Mouse (Mus musculus) limb, embryonic 14.5 days (tissue): ENCODE data around the gene Filip1l. TPM values are rescaled to one million over a fixed set of nuclear protein-coding genes. Genes with fewer than 3 reads are reported as not detected.

Experiments
- ATAC-seq: fragments of 200-750 bp; cut with Nextera tagmentation; 2 replicates; pipeline ENCODE4 v1.8.0; 2017; ENCODE audit warnings: low read depth, moderate number of reproducible peaks, moderate TSS enrichment; ENCODE audit not compliant: low FRiP score
- DNase-seq: peaks from one replicate; pipeline ENCODE4 v3.0.0-alpha.2; 2015; ENCODE audit warnings: low spot score
- H3K27ac ChIP-seq: fragments of 300-500 bp; sonication (generic); replicated peaks from 2 replicates; pipeline ENCODE4 v1.5.1; 2014; ENCODE audit warnings: low read depth, mild to moderate bottlenecking, low read length, moderate library complexity, mixed read lengths
- H3K27me3 ChIP-seq: fragments of 300-500 bp; sonication (generic); 2 replicates; pipeline ENCODE4 v1.6.1; 2014; ENCODE audit warnings: low read length, mixed read lengths; ENCODE audit not compliant: control insufficient read depth, insufficient read depth
- H3K36me3 ChIP-seq: fragments of 300-500 bp; sonication (generic); 2 replicates; pipeline ENCODE4 v1.6.1; 2014; ENCODE audit warnings: mild to moderate bottlenecking, low read length, moderate library complexity, mixed read lengths; ENCODE audit not compliant: control insufficient read depth, insufficient read depth
- H3K4me1 ChIP-seq: fragments of 300-500 bp; sonication (generic); 2 replicates; pipeline ENCODE4 v1.6.1; 2014; ENCODE audit warnings: antibody characterized with exemption, low read length, mixed read lengths; ENCODE audit not compliant: control insufficient read depth, insufficient read depth
- H3K4me2 ChIP-seq: fragments of 300-500 bp; sonication (generic); replicated peaks from 2 replicates; pipeline ENCODE4 v1.6.1; 2014; ENCODE audit warnings: low read depth, mild to moderate bottlenecking, low read length, moderate library complexity; ENCODE audit not compliant: severe bottlenecking
- H3K4me3 ChIP-seq: fragments of 300-500 bp; sonication (generic); replicated peaks from 2 replicates; pipeline ENCODE4 v1.5.1; 2014; ENCODE audit warnings: low read length
- H3K9ac ChIP-seq: fragments of 300-500 bp; sonication (generic); 2 replicates; pipeline ENCODE4 v1.6.1; 2014; ENCODE audit warnings: mild to moderate bottlenecking, low read depth, low read length, moderate library complexity; ENCODE audit not compliant: severe bottlenecking
- H3K9me3 ChIP-seq: fragments of 300-500 bp; sonication (generic); 2 replicates; pipeline ENCODE4 v1.6.1; 2016; ENCODE audit warnings: low read length; ENCODE audit not compliant: control insufficient read depth
- POLR2A ChIP-seq: fragments of 200-500 bp; IDR thresholded peaks from 2 replicates; pipeline ENCODE4 v1.8.0; 2012; ENCODE audit warnings: inconsistent platforms, mild to moderate bottlenecking, moderate library complexity, borderline replicate concordance; ENCODE audit not compliant: insufficient read depth, insufficient read length; ENCODE audit errors: extremely low read depth
- WGBS: fragments of 180-500 bp; shearing (Covaris S2); extraction: QIAGEN DNeasy Blood & Tissue Kit; methylation state at CpG from one replicate; pipeline ENCODE4 v1.1.7; 2014; 5-methylcytosine and 5-hydroxymethylcytosine counted together
- polyA plus RNA-seq, 2 experiments: library from polyadenylated mRNA; depleted of rRNA in 1 of 2; stranded (reverse) in 1 of 2; unstranded in 1 of 2; fragments of >200 nt; fragmentation: Nextera tagmentation in 1 of 2; extraction: Ambion mirVana in 1 of 2; gene quantifications; 2 replicates each; pipeline versions ENCODE4 v1.2.1 to v1.2.3; 2012 to 2014

Gene Filip1l
- polyA plus RNA-seq, 2 experiments = 30.3 to 43.9 TPM

GRCm38 (mm10) chr16:57426680-57427079 lies 73.8 kb downstream of the Filip1l start:
- 43% methylated on average over 10 of the region's 10 CpGs for WGBS
- H3K27ac ChIP-seq = no peak overlapping the region

DNA sequence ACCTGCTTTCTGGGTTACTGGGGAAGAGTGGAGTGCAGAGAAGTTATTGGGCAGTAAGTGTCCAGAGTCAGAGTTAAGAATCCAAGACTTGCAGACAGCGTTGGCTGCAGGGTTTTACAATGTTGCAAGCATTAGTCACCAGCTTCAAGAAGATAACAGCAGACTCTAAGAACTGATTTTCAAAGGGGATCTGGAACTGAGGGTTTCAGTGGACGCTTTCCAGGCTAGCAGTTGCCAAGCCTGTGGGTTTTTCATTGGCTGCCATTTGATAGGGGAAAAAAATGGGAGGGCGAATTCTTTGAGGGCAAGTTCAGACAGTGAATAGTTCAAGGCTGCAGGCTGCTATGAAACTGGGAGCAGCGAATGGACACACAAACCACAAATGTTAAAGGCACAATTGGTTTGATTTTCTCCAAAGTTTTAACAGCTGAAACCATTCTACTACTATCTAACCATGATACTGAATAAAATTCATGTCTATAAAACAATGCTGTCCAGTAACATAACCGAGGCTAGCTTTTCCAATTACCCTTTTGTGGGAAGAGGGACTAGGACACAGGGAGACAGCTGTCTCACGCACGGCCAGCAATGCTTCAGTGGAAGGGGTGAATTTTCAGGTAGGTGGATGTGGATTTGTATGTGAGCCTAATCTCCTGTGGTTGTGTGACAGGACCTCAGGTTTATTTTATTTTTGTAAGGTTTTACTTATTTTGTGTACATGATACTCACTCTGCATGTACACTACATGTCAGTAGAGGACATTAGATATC lies 74.8 kb downstream of the Filip1l start:
- Histone ChIP-seq H3K4me2 (no peak overlapping the region), H3K4me3 (no peak overlapping the region), H3K36me3 (no peaks in the 10 kb centered on the region), H3K4me1 (peaks cover 21% of the 10 kb centered on the region), H3K27ac (no peak overlapping the region), H3K9me3 (no peaks in the 10 kb centered on the region), H3K27me3 (no peaks in the 10 kb centered on the region), H3K9ac (no peak overlapping the region)
- DNase-seq = no peak
- no peak for ATAC-seq
- no peak for TF ChIP-seq POLR2A
- WGBS = 53% methylated on average over 7 of the region's 7 CpGs

More at GRCm38 (mm10) chr16:57426680-57427079, 73.8 kb downstream of the Filip1l start:
- peaks cover 27% of the 10 kb centered on the region for H3K4me1 ChIP-seq
- no peaks in the 10 kb centered on the region for H3K36me3 ChIP-seq
- no peak overlapping the region for H3K4me3 ChIP-seq
- no peaks in the 10 kb centered on the region for H3K9me3 ChIP-seq
- H3K9ac ChIP-seq = no peak overlapping the region
- H3K4me2 ChIP-seq = no peak overlapping the region
- no peak for TF ChIP-seq POLR2A
- DNase-seq (no peak), ATAC-seq (no peak)
- H3K27me3 ChIP-seq = no peaks in the 10 kb centered on the region

DNA sequence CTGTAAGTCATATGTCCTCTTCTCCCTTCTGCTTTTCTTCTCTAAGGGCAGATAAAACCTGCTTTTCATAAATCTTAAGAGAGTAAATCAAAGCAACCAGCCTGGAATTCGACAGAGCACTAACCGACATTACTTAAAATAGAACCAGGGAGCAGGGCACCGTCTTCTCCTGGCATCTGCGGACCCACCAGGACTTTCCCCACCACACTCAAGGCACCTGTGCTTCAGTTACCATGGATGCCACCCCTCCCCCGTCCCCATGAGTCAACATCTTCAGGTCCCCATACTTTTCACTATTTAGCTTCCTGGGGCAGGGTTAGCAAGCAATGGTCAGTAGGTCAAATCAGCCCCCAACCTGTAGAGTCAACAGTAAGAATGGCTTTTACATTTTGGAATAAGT lies 76.1 kb downstream of the Filip1l start:
- H3K4me2 ChIP-seq = no peak overlapping the region
- H3K9ac ChIP-seq = no peak overlapping the region
- no peak overlapping the region for H3K27ac ChIP-seq
- peaks cover 21% of the 10 kb centered on the region for H3K4me1 ChIP-seq
- ATAC-seq = no peak
- no peaks in the 10 kb centered on the region for H3K9me3 ChIP-seq
- no peaks in the 10 kb centered on the region for H3K36me3 ChIP-seq
- no peak for DNase-seq
- TF ChIP-seq POLR2A = no peak
- H3K27me3 ChIP-seq = no peaks in the 10 kb centered on the region
- WGBS = 57% methylated on average over 5 of the region's 5 CpGs
- no peak overlapping the region for H3K4me3 ChIP-seq

DNA sequence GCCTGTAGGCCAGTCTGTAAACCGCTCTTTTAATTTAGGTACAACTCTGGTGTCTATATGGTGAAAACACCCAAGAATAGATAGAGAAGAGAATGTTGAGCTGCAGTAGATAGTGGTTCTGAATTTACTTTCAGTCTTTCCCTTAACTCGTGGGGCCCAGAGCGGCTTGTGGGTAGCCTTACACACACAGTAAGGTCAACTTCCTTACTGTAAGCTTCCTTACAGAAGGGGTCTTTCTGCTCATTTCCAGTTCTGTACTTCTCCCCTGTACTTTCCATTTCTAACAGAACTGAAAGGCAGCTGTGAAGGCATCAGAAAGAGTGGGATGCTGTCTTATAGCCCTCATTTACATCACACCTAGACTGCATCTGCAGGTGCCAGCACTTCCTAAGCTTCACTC lies 78.4 kb downstream of the Filip1l start:
- no peak overlapping the region for H3K9ac ChIP-seq
- no peaks in the 10 kb centered on the region for H3K36me3 ChIP-seq
- H3K27me3 ChIP-seq = no peaks in the 10 kb centered on the region
- no peaks in the 10 kb centered on the region for H3K9me3 ChIP-seq
- DNase-seq (no peak), ATAC-seq (no peak)
- no peak for TF ChIP-seq POLR2A
- H3K27ac ChIP-seq = no peak overlapping the region
- H3K4me3 ChIP-seq = no peak overlapping the region
- WGBS = 95% methylated on average over 3 of the region's 3 CpGs
- H3K4me1 ChIP-seq = peaks cover 21% of the 10 kb centered on the region
- H3K4me2 ChIP-seq = no peak overlapping the region

GRCm38 (mm10) chr16:57433173-57433572 lies 80.3 kb downstream of the Filip1l start:
- Histone ChIP-seq H3K4me1 (peaks cover 12% of the 10 kb centered on the region), H3K27ac (no peak overlapping the region), H3K9ac (no peak overlapping the region), H3K4me3 (no peak overlapping the region), H3K9me3 (no peaks in the 10 kb centered on the region), H3K36me3 (no peaks in the 10 kb centered on the region), H3K4me2 (no peak overlapping the region), H3K27me3 (no peaks in the 10 kb centered on the region)
- DNase-seq = no peak
- 67% methylated on average over 4 of the region's 4 CpGs for WGBS
- no peak for ATAC-seq
- TF ChIP-seq POLR2A = no peak
